Mouse (Mus musculus) embryo, embryonic 9.5 days (tissue): Measurements from ENCODE around the gene Zfp652.

Experiments used
- DNase-seq: peaks from one replicate; pipeline ENCODE4 v3.0.0-alpha.2; 2017; ENCODE audit errors: extremely low spot score

The Zfp652 gene

DNA sequence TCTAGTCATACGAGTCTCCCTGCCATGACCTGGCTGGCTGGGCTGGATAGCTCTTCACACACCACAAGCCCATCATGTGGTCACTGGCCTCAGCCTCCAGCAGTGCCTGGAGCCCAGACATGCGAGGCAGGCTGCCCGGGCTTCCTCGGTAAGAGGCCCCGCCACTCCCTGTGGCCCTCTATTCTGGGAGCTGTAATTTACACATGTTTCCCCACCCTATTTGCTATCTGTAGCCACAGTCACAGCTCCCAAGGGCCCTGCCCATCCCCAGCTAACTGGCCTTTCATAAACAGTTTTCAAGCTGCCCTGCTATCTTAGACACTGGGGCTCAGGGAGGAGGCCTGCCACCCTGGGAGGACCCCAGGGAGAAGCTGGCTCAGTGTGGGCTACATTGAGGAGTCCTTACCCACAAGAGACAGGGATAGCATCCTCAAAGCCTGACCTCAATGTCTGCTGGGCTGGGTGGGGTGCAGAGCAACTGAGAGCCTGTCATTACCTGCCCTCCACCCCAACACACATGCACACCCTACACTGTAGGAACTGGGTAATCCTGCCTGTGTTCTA lies 96.1 kb downstream of the Zfp652 start:
- no peak for DNase-seq

DNA sequence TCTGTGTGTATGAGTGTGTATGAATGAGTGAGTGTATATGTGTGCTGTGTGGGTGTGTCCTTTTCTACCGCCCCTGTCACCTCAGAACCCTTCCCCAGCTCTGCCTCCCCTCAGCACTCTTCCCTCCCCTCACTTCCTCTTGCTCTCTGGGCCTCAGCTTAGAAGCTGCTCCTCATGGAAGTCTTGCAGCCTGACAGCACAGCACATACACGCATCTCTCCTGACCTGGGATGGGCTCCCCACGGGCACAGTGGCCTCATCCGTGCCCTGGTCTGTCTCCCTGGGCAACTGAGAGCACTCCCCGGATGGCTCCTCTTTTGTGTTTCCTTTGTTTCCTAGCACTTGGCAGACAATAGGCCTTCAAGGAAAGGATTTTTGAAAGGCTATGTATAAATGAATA lies 97.1 kb downstream of the Zfp652 start:
- DNase-seq = peak; percentile 12

DNA sequence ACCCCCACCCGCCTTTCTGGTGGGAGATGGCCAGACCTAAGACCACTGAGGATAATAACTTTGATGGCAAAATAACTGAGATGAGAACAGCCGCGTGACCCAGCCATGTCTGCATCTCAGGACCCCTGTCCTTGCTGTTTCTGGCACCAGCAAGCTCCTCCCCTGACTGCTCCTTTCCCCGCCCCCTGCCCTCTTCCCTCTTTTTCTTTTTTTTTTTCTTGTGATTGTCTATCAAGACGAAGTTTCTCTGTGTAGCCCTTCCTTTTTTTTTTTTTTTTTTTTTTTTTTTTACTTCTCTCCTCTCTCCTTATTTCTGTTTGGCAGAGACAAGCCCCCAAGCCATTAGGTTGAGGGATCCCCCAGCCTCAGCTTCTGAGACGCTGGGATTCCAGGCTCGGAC lies 98.4 kb downstream of the Zfp652 start:
- no peak for DNase-seq

DNA sequence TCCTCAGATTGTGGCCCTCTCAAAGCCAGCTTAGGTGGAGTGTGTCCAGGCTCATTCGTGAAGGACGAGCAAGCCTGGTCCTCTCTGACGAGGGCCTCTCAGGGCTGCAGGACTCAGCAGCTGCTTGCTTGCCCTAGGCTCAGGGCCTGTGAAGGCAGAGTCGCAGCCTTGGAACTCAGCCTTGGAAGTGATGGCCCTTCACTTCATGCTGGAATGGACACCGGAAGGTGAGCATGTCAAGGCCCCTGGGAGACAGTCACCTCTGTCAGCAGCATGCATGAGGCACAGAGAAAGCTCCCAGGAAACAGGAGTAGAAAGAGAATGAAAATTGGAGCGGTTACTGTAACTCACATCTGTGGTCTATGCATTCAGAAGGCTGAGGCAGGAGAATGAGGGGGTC lies 99.3 kb downstream of the Zfp652 start:
- DNase-seq = no peak

DNA sequence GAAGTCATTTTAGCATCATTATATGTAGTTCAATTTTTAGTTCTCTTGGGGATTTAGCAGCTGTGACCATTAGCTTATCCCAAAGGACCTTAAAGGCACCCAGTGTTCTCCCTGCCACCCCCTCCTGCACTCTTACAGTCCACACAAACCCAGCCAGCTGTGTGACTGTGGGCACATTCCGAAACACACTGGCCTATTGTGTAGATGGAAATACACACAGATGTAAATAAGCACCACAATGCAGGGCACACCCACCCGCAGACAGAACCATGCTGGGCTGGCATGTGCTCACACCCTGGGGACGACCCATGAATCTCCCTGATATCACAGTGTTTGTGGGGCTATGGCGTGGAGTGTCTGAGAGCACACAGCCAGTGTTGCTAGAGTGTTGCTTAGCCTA lies 99.8 kb downstream of the Zfp652 start:
- DNase-seq = no peak

DNA sequence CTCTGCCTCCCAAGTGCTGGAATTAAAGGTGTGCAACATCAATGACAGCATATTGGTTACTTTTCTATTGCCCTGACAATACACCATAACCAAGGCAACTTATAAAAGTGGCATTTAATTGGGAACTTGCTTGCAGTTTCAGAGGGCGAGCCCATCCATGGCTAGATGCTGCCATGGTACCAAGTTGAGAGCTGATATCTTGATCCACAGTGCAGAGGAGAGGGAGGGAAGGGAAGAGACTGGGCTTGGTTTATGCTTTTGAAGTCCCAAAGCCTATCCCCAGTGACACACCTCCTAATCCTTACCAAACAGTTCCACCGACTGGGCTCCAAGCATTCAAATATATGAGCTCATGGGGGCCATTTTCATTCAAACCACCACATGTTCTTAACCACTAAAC lies 101.6 kb downstream of the Zfp652 start:
- DNase-seq = no peak

DNA sequence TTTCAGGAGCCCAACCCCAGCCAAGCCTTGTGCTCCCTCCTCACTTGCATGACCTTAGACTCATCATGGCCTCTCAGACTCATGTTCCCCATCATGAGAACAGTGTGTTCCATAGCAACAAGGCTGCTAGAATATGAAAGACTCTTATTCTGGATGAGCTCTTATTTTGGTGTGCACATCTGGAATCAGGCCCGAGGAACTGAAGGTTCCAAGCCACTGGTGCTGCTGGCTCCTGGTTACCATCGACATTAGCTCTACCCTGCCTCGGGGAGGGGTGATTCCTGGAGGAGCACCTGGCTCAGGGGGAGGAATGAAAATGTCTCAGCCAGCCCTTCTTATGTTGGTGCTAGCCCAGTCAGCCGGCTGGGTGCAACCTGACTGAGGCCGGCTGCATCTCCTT lies 102.4 kb downstream of the Zfp652 start:
- no peak for DNase-seq

DNA sequence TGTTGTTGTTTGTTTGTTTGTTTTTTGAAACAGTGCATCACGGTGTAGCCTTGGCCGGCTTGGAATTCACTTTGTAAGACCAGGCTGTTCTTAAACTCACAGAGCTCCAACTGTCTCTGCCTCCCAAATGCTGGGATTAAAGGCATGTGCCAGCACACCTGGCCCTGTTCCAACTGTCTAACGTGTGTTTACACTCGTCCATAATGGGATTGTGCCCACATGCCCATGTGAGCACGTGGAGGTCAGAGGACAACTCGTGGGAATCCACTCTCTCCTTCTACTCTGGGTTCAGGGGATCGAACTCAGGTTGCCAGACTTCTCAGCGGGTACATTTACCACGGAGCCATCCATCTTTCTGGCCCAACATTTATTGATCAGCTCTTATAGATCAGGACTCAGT lies 102.9 kb downstream of the Zfp652 start:
- DNase-seq = no peak

DNA sequence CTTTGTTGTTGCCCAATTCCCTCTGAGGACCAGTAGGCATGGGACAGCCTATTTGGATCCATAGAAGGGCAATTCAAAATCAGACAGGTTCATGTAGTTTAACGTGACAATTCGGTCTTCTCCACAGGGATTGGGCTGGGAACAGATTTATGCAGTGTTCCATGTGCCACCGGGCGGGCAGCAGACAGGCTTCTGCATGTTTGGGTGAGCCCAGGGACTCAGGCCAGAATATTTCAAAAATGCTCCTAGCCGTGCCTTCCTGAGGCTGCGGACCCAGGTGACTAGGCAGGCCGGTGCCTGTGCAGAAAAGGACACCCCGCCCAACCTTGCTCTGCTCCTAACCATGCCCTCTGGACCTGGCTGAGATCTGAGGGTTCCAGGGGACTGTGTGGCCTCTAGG lies 106.7 kb downstream of the Zfp652 start:
- DNase-seq = no peak

DNA sequence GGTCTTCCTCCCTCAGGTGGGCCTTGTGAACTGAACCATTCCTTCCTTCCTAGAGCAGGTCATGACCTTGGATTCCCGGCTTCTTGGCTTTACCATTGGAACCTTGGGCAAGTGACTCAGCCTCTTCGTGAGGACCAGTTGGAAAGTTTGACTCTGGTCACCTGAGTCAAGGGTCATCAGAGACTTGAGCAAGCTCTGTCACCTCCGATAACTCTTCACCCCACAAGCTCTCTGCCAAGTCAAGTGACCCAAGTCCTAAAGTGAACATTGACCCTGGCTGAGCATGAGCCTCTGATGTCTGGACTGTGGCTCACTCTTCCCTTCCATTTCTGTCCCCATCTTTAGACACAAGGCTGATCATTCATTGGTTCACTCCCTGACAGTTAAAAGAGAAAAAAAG lies 109.0 kb downstream of the Zfp652 start:
- no peak for DNase-seq

DNA sequence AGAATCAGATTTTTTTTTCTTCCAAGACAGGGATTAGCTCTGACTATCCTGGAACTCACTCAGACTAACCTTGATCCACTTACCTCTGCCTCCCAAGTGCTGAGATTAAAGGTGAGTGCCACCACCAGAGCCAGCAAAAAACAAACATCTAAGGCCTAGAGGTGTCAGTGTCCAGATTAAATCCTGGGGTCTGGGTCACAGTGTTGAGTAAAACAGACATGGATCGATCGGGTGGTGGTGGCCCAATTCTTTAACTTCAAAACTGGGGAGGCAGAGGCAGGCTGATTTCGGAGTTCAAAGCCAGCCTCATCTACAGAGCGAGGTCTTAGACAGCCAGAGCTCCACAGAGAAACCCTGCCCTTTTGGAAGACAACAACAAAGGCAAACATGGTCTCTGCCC lies 110.0 kb downstream of the Zfp652 start:
- DNase-seq = no peak

DNA sequence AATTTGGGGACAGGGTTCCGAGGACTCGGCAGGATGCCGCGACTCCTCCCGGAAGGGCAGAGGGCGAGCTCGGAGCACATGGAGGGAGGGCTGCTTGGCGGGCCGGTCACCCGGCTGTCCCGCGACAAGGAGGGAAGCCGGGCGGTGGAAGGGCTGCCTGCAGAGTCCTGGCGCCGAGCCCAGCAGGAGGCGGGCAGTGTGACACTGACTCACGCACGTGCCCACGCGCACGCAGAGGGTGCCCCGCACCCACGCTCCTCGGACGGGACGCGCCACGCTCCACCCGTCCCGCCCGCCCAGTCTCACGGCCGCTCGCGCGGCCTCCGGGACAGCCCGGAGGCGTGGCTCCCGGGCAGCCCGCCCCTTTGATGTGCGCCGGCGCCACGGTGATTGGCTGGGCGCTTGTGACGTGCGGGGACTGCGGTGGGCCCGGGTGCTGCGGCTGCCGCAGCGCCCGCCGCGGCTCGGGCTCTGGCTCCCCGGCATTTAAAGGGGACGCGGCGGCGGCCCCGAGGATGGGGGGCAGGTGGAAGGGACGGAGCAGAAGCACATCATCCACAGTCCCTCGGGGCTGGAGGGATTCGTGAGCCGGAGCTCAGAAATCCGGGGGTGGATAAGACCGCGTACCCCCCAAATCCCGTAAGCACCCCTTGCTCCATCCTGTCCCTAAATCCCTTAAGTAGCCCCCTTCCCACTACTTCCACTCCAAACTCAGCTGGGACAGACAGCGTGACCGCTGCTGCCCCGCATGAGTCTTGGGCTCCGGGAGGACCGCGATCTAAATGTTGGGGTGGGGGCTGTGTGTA lies 111.8 kb downstream of the Zfp652 start, which contains the start of gene Phospho1:
Gene Phospho1, plus strand, starts transcription at position 429 of the 806 bp plus-strand sequence.
- DNase-seq = peak; percentile 91

DNA sequence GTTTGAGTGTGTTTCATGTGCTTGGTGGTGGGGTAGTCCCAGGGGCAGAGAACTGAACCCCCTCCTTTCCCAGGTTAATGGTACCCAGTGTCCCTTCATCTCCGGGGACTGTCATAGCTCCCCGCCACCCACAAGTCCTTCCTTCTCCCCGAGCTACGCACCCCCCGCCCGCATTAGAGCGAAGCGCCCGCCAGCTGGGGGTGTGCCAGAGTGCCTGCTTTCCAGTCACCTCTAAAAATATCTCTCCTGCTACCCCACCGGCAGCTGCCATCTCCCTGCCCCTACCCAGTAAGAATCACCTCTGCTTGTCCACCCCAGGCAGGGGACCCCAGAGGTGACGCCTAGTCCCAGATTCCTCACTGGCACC lies 112.4 kb downstream of the Zfp652 start:
- DNase-seq = no peak

DNA sequence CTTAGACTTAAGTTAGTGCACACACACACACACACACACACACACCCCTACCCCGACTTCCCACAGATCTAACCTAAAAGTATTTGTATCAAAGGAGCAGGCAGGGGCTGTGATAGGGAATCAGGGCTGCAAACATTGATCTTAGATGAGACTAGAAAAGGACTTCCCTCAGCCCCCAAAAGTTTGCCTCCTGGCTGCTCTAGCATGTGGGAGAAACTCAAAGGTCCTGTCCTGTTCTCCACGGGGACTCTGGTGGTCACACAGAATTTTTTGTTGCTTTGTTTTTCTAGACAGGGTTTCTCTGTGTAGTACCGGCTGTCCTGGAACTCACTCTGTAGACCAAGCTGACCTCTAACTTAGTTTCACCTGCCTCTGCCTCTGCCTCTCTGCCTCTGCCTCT lies 113.2 kb downstream of the Zfp652 start:
- no peak for DNase-seq

DNA sequence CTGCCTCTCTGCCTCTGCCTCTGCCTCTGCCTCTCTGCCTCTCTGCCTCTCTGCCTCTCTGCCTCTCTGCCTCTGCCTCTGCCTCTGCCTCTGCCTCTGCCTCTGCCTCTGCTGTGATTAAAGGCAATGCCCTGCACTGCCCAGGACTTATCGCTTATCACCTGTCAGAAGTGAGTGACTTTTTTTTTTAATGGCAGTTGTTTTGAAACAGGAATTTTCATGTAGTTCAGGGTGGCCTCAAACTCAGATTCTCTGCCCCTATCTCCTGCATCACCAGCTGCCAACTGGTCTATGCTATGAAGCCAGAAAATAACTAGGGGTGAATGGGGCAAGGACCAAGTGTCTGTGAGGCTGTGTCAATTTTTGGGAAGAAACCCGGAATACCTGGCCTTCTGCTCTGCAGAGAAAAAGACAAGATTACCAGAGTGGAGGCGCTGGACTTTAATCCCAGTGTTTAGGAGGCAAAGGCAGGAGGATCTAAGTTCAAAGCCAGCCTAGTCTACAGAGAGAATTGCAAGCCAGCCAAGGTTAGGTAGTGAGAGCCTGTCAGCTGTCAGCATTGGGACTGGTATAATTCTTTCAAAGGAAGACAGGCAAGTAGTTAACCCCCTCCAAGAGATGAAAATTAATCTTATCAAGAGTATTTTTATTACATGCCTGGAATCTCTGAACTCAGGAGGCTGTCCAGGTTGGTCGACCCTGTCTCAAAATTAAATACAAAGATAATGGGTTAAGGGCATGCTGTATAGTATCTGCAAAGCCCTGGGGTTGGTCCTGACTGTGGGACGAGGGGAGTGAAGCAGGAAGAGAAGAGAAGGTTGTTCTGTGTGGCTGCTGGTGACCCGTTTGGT lies 114.1 kb downstream of the Zfp652 start:
- DNase-seq = no peak

DNA sequence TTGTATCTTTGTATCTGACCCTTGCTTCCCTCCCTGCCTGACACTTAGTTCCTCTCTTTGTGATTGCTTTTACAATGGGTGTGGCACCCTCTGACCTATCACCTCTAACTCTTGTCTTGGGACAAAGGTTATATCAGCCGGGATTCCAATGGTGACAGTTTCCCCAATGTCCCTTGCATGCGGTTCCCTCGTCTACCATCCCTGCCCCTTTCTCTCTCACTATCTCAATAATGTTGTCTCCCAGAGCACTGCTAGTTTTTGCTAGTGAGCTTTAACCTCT lies 114.6 kb downstream of the Zfp652 start:
- no peak for DNase-seq

DNA sequence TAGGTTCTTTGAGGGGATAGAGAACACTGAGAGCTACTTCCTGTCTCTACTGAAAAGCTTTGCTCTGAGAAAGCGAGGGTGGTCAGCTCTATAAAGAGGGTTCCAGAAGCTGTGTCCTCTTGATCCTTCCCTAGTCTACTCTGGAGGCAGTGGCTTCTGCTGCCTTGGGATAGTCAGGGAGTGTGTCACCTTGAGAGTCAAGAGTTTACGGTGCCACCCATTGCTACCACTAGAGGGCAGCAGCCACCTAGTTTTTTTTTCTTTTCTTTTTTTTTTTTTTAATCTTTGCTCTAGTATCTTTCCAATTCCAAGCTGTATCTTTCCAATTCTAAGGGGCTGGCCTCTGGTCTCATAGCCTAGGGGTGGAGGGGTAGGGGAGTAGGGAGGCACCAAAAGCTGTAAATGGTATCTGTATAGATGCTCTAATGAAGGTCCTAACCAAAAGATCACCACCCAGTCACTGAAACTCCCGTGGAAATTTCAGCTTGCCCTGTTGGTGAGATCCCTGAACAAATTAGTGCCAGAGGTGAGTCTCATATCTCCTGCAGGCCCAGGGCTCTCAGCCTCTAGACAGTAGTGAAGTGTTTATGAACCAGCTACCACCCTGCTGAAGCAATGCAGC lies 115.1 kb downstream of the Zfp652 start:
- DNase-seq = no peak

DNA sequence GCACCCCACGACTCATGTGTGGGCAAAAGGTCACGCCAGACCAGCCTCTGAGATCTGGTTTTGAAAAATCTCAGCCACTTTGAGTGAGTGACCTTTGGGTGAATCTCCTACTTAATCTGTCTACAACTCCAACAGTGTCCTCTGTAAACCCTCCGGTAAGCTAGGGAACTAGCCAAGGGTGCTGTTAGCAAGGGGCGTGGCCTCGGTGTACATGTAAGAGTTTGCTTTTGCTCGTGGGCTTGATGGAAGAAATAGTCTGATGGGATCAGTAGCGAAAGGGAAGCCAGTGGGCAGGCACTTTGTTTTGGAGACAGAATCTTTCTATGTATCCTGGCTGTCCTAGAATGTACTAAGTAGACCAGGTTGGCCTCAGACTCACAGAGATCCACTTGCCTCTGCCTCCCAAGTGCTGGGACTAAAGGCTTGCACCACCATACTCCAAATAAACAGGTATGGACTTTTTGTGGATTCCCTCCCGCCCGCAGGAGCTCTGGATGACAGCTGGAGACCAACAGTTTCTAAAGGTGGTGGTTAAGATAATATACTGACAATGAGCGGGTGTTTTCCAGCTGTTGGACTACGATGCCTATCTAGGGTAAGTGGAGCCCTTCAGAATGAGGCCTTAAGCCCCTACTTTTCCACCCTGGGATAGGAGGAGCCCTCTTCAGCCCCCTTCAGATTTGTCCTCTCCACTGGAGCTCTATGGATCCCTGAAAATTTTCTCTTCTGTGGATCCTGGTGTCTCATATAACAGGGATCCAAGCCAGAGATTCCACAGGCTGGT lies 115.9 kb downstream of the Zfp652 start:
- no peak for DNase-seq

DNA sequence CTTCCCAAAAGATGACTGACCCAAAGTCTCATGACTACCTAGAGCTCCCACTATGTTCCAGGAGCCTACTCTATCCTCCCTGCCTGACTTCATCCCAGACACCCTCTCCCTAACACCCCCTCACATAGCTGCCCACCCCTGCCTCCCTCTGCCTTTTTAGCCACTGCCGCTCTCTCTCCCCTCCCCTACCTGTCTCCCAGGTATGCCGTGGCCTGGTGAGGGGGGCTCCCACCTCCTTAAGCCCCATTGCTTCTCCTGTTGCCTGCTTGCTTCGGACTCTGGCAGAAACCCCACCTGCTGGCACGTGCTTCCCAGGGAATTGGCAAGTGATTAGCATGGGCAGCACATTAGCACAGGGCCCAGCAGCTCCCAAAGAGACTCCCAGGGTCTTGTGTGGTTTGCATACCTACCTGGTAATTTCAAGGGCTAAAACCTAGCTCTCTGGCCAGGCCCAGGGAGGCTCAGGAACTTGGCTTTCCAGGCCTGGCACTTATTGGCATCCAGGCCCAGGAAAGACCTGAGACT lies 117.1 kb downstream of the Zfp652 start:
- DNase-seq = no peak

DNA sequence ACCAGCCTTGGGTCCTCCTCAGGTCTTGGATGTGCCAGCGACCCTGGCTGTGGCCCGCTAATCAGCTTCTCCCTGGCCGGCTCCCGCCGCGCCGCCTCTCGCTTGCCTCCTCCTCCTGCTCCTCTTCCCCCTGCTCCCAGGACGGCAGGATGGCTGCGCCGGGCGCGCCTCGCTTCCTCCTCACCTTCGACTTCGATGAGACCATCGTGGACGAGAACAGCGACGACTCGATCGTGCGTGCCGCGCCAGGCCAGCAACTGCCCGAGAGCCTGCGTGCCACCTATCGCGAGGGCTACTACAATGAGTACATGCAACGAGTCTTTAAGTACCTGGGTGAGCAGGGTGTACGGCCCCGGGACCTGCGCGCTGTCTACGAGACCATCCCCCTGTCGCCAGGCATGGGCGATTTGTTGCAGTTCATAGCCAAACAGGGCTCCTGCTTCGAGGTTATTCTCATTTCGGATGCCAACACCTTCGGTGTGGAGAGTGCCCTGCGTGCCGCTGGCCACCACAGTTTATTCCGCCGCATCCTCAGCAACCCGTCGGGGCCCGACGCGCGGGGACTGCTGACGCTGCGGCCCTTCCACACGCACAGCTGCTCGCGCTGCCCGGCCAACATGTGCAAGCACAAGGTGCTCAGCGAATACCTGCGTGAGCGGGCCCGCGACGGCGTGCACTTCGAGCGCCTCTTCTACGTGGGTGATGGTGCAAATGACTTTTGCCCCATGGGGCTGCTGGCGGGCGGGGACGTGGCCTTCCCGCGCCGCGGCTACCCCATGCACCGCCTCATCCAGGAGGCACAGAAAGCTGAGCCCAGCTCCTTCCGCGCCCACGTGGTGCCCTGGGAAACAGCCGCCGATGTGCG lies 118.2 kb downstream of the Zfp652 start:
- DNase-seq = no peak

DNA sequence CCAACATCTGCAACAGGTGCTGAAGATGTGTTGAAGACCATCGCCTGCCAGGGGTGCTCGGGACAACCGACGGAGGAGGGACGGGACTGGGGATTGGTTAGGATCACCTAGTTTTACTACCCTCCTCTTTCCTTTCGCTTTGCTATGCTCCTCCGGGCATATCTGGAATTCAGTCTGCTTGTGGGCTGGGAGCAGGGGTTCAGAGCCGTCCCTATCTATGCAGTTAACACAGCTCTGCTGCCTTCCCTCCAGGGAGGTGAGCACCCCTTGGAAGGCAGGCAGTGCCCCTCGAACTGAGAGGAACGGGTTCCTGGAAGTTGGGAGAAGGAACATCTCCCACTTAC lies 118.8 kb downstream of the Zfp652 start:
- no peak for DNase-seq
